Mouse (Mus musculus) right cerebral cortex, adult 2 months (tissue): ENCODE results near the gene Gpatch11.
"Not testable (repeated sequence)": the region's sequence is repeated elsewhere in the genome, so short reads cannot be mapped to it uniquely, and the experiment has no call there.

Experiments used
- DNase-seq, 2 experiments: peaks; one replicate each; pipeline ENCODE4 v3.0.0; 2021 to 2022; ENCODE audit warnings: low spot score in 2 of 2

The Gpatch11 gene

GRCm38 (mm10) chr17:78834856-78835835 lies at the start of gene Gpatch11, which contains the start of gene Heatr5b:
Gene Gpatch11 (plus strand): TSS chr17:78835567.
Gene Heatr5b (minus strand): TSS chr17:78835364.
- DNase-seq = peak; percentile 95 to 97

DNA sequence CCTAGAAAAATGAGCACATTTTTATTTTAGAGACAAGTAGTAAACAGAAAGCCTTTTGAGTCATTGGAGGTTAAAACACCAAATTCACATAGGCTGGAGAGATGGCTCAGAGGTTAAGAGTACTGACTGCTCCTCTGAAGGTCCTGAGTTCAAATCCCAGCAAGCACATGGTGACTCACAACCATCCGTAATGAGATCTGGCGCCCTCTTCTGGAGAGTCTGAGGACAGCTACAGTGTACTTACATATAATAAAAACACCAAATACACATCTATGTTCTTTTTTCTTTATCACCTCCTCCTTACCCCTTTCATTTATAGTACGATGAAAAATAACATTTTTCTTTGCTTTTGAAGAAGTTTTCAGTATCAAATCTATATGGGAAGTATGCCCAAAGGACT lies 47.1 kb upstream of the Gpatch11 start:
- DNase-seq = not testable (repeated sequence)

GRCm38 (mm10) chr17:78791068-78791689 lies 44.2 kb upstream of the Gpatch11 start:
- DNase-seq = no peak

DNA sequence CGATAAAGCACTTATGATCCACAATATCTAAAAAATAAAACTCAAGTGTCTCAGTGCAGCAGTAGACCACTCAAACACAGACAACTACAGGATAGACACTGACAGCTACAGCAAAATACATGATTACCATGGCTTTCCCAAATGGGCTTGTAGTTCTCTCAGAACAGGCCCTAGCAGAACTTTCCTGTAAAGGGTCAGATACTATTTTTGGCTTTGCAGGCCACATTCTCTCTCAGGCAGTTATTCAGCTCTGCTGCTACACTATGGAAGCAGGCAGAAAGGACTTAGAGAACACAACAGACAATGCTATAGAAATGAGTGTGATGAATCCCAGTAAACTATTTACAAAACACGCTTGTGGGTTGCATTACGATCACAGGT lies 43.7 kb upstream of the Gpatch11 start:
- no peak for DNase-seq

GRCm38 (mm10) chr17:78792122-78792521 lies 43.2 kb upstream of the Gpatch11 start:
- DNase-seq = no peak

DNA sequence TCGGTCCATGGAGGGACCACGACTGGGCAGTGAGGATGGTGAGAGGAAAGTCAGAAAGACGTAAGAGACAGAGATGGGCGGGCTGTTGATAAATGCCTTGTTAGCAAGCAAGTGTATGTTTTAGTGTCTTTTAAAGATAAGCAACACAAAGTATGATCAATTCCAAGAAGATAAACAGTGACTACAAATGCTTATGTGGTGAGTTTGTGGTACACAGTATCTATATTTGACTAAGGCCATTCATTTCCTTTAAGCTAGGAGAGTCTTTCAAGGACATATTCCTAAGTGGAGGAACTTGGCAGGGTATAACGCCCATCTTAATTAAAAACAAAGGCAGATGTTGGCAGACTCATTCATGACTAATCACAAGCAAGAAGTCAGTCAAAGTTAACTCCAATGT lies 41.0 kb upstream of the Gpatch11 start:
- no peak for DNase-seq

DNA sequence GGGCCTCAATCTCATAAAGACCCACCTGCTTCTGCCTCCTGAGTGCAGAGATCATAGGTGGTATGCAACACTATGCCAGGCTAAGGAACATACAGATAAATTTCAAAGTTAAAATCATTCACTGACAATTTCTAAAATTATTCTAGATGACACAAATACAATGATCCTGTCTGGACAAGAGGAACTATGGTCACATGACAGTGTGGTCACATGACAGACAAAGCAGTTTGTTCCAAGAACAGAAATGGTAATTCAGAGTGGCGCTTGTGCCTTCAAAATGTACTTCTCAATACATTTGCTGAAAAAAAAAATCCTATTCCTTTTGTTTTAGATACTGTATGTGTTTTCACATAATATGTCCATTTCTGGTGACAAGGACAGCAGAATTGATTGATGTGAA lies 38.1 kb upstream of the Gpatch11 start:
- DNase-seq = no peak

DNA sequence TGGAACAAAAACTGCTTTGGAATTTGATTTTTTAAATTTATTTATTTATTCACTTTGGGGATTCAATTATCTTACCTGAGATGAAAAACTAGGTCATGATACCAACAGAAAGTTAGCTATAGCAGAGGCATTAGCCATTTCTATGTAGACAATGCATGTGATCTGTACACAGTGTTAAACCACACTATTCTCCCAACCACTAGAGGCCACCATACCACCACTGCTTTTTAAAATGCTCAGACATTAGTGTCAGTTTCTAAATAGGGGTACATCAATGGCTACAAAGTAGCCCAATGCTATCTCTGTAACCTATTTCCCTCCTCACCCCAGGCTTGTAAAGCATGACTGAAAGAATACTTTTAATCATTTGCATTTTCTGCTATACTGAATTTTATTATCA lies 26.3 kb upstream of the Gpatch11 start:
- DNase-seq = no peak

GRCm38 (mm10) chr17:78809582-78809981 lies 25.8 kb upstream of the Gpatch11 start:
- DNase-seq = no peak

- DNase-seq = no peak
Measured at GRCm38 (mm10) chr17:78824346-78824745, 11.0 kb upstream of the Gpatch11 start.

GRCm38 (mm10) chr17:78836056-78836455 lies 689 bp downstream of the Gpatch11 start:
- no peak for DNase-seq

- no peak for DNase-seq
Measured at GRCm38 (mm10) chr17:78842271-78842928, 7.0 kb downstream of the Gpatch11 start.

GRCm38 (mm10) chr17:78856243-78856642 lies 20.9 kb downstream of the Gpatch11 start:
- no peak for DNase-seq

DNA sequence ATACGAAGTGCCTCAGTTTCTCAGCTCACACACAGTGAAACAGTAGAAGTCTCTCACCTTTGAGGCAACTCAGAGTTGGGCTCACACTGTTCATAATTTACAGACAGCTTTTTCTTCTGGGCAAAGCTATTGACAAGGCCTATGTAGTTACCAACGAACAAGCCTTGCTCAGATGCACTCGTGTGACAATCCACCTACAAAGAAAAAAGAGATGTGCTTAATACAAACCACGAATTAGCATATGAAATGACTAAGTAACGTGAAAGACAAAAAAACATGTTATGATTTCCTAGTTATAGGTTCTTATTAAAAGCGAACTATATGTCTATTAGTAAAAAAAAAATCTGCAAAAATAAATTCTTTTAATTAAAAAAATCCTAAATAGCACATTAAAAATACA lies 38.5 kb downstream of the Gpatch11 start:
- DNase-seq = no peak

DNA sequence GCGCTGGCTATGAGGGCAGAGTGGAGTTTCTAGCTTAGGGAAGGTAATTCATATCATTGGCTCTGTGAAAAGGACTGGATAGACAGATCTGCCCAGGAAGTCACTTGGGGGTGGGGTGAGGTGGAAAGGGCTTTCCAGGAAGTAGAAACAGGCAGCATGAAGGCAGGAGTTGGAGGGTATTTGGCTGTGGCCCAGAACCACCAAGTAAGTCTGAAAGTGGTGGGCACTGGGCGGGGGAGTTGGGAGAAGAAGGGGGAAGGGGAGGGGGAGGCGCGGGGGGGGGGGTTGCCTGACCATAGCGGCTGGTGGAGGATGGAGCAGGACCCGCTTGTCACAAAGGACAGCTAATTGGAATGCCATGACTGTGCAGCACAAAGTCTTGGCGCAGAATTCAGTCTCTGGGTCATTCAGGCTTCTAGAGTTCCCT lies 46.5 kb downstream of the Gpatch11 start:
- DNase-seq = no peak

GRCm38 (mm10) chr17:78882401-78883112 lies 47.2 kb downstream of the Gpatch11 start, which contains the start of gene Eif2ak2:
Gene Eif2ak2 (minus strand): TSS chr17:78882573.
- peak; percentile 38 to 50 for DNase-seq

DNA sequence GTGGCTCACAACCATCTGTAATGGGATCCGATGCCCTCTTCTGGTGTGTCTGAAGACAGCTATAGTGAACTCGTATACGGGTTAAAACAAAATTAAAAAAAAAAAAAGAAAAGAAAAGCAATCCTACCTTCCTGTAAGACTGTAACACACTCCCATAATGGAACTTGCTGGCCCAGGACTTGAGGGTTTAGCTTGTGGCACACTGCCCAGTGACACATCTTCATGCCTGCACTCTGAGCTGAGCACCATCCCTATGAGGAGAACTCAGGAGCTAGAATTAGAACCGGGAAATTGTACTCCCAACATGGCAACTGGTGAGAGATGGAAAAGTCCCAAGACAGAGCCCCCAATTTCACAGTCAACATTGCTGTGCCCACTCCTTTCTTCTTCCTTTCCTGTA lies 47.9 kb downstream of the Gpatch11 start:
- DNase-seq = no peak

- no peak for DNase-seq
Measured at GRCm38 (mm10) chr17:78885286-78886065, 50.1 kb downstream of the Gpatch11 start.

DNA sequence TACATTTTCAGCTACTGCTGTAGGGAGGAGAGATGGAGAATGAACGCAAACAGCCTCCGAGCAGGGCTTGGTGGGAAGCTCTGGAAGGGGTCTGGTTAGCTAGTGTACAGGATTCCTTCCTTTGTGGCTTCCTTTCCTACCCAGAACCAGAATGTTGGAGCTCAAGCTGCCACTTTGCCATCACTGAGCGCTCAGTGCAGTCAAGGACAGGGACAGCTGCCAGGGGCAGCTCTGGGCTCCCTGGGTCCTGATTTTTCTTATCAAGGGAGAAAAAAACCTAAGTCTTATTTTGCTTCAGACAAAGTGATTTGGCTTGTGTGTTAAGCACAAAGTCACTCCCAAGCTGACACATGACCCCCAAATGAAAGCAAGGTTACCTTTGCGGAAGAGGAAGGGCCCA lies 53.2 kb downstream of the Gpatch11 start:
- DNase-seq = no peak

GRCm38 (mm10) chr17:78889184-78889583 lies 53.8 kb downstream of the Gpatch11 start:
- no peak for DNase-seq

- DNase-seq = no peak
Measured at GRCm38 (mm10) chr17:78891020-78891419, 55.7 kb downstream of the Gpatch11 start.
